ENCODE assay signal across 8 mouse cellular contexts in genomic region chr19:6084478-6085248, GRCm38 (mm10). TPM values are rescaled to one million over a fixed set of nuclear protein-coding genes. Genes with fewer than 3 reads are reported as not detected.
DNase-seq lines count a peak whose midpoint lies in the region; ATAC-seq and TF ChIP-seq lines count a peak whose summit lies in the region.

Gene Zfpl1 (minus strand): TSS chr19:6084956.
Gene Cdca5 (plus strand): TSS chr19:6084983.

- no peaks in the 10 kb centered on the region for H3K27me3 ChIP-seq in forebrain, embryonic 14.5 days (replicated peaks; ENCODE audit: control insufficient read depth, insufficient read depth, low read length)

- no peaks in the 10 kb centered on the region for H3K9me3 ChIP-seq in forebrain, embryonic 14.5 days (replicated peaks; ENCODE audit: control insufficient read depth, low read length)

- WGBS in forebrain, embryonic 14.5 days: under 1% methylated on average over 58 of the region's 58 CpGs
- whole genome bisulfite sequencing in lung, adult 2 months: under 1% methylated on average over 58 of the region's 58 CpGs

- peak within 1 kb of the TSS; percentile 92 for H3K4me2 ChIP-seq in forebrain, embryonic 14.5 days (ENCODE audit: low read length)

- H3K4me3 ChIP-seq in forebrain, embryonic 14.5 days (ENCODE audit: low read depth, low read length): peak within 1 kb of the TSS; percentile 68
- H3K4me3 ChIP-seq in lung, adult 2 months (replicated peaks; ENCODE audit: extremely low read depth, low read depth, low read length): peak within 1 kb of the TSS; percentile 94

- H3K27ac ChIP-seq in forebrain, embryonic 14.5 days (ENCODE audit: low read depth, low read length): 0 out of 2 replicates have a peak within 1 kb of the TSS, but pooled peaks have one; percentile 39

- intact Hi-C loops in heart, postnatal 25 days (cut with DNase I): loop anchor here (1.0 to 10.0 kb wide), 2 partner anchors 26 to 250 kb away; partner anchors contain the start of gene Men1

- H3K9ac ChIP-seq in forebrain, embryonic 14.5 days (ENCODE audit: low read length): peak within 1 kb of the TSS; percentile 71

- TF ChIP-seq CTCF in lung, adult 2 months (IDR thresholded peaks at IDR 0.05; ENCODE audit: insufficient read depth, low read length): no peak

- H3K4me1 ChIP-seq in forebrain, embryonic 14.5 days (ENCODE audit: control insufficient read depth, insufficient read depth, low read length): peaks cover 8% of the 10 kb centered on the region; the same call in 1 of the 2 replicates
- peaks cover 7% of the 10 kb centered on the region for H3K4me1 ChIP-seq in lung, adult 2 months (ENCODE audit: control insufficient read depth, insufficient read depth, low read length)

- peak; percentile 76; the same call in 1 of the 2 replicates for TF ChIP-seq POLR2A in lung, adult 2 months (IDR thresholded peaks at IDR 0.05; ENCODE audit: borderline replicate concordance, extremely low read depth, low read depth, low read length)

- ATAC-seq in forebrain, embryonic 14.5 days: peak; percentile 95
- peak; percentile 95 for ATAC-seq in neutrophil, adult 5-6 weeks (ENCODE audit: extremely low read depth, insufficient number of reproducible peaks, low FRiP score, poor library complexity, severe bottlenecking)

- DNase-seq in ES-CJ7 (ENCODE audit: low read depth, low spot score): peak; percentile 99
- DNase-seq in cerebellum, adult 11 months: peak; percentile 97
- DNase-seq in forebrain, embryonic 14.5 days (ENCODE audit: low spot score): peak; percentile 99
- peak; percentile 93 for DNase-seq in heart, postnatal 25 days (ENCODE audit: low spot score)
- DNase-seq in layer of hippocampus, adult 18-20 months (ENCODE audit: low spot score in 2 of 2): peak; percentile 95 to 97
- DNase-seq in lung, adult 2 months: peak; percentile 96
- peak; percentile 93 to 95 for DNase-seq in thymus, adult 18-20 months

- H3K36me3 ChIP-seq in forebrain, embryonic 14.5 days (ENCODE audit: control insufficient read depth, insufficient read depth, low read length): peaks cover 42% of the 10 kb centered on the region

RNA-seq across cellular contexts. Expression of gene Zfpl1, which starts in this region (rescaled TPM):
- polyA plus RNA-seq in forebrain, embryonic 14.5 days (2014; fragmentation: Nextera tagmentation; extraction: Ambion mirVana): 81.1 and 87.2 TPM in 2 replicates
- 10 to 100 TPM; 16.4 to 19.4 TPM for total RNA-seq in heart, postnatal 25 days (2021)
- total RNA-seq in layer of hippocampus, adult 18-20 months (2021): 10 to 100 TPM; 36.6 to 42.0 TPM
- 89.7 and 99.1 TPM in 2 replicates for polyA plus RNA-seq in lung, adult 2 months (2012; rRNA removed)
- 51.9 and 52.8 TPM in 2 replicates for total RNA-seq in neutrophil, adult 5-6 weeks (2017)

RNA-seq across cellular contexts. Expression of gene Cdca5, which starts in this region (rescaled TPM):
- 20.0 and 28.2 TPM in 2 replicates for polyA plus RNA-seq in forebrain, embryonic 14.5 days (2014; fragmentation: Nextera tagmentation; extraction: Ambion mirVana)
- total RNA-seq in heart, postnatal 25 days (2021): under 1 TPM; 0.21 to 0.42 TPM
- total RNA-seq in layer of hippocampus, adult 18-20 months (2021): not detected
- 0.63 and 0.92 TPM in 2 replicates for polyA plus RNA-seq in lung, adult 2 months (2012; rRNA removed)
- 0.35 TPM in 1 of 2 replicates, not detected in the other for total RNA-seq in neutrophil, adult 5-6 weeks (2017)

Comparison
In these comparisons a context has a peak if more than half of its experiments do, and no peak if none do; other contexts are left out.
1. Peak in every context shown above with its lines: DNase-seq, ATAC-seq, H3K4me3 ChIP-seq and H3K27ac ChIP-seq.
2. RNA of gene Cdca5 (polyA plus RNA-seq): 20.0 to 28.2 TPM in forebrain, embryonic 14.5 days; 0.63 to 0.92 TPM in lung, adult 2 months; every median in the first group is over 10 times any median in the second.